Mouse (Mus musculus) kidney, adult 18-20 months (tissue): ENCODE data around the gene Sh3rf3.

ENCODE experiments used
- DNase-seq: peaks from one replicate; pipeline ENCODE4 v3.0.0; 2021

Sh3rf3 gene

DNA sequence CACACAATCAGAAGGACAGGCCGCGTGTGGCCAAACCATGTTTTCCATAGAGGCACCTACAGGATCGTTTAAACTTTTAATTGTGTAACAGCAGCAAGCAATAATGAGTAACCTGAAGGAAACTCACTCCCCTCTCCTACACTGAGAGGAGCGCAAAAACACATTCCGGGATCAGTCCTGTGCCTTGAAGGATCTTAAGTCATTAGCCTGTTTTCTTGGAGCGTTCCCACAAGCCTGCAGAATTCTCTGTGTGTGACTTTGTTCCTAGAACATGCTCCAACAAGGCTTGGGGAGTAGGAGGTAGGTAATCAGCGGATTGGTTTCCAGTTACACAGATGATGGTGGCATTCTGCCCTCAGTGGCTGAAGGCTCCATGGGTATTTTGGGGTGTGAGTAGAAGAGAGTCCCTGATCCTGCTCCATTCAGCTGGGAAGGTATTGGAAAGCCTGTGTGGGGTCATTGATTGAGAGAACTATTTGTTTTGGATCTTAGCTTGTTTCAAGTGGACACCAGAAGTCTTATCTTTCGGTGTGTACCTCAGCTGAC lies 108.6 kb downstream of the Sh3rf3 start:
- no peak for DNase-seq

DNA sequence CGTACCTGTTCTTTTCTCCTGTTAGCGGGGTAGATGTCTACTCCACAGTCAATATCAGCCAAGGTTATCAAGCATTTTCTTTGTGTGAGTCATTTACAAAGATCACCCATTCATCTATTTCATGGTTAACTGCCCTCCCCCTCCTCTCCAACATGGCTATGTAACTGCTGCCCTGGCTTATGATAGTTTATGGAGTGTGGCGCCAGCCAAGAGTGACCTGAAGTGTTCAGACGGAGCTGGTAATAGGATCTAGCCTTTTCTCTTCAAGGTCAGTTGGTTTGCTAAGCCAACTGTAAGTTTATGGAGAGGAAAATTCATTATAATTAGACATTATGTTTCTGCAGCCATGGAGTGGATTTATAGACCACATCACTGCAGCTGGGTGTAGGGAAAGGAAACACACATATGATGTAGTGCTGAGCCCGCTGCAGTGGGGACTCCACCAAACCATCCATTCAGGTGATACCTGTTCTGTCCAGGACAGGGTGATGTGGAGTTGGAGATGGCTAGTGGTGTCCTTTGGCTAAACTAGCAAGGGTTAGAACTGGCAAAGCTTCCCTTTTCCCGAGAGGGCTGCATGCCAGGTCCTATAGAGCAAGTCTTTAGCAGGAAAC lies 109.2 kb downstream of the Sh3rf3 start:
- no peak for DNase-seq

DNA sequence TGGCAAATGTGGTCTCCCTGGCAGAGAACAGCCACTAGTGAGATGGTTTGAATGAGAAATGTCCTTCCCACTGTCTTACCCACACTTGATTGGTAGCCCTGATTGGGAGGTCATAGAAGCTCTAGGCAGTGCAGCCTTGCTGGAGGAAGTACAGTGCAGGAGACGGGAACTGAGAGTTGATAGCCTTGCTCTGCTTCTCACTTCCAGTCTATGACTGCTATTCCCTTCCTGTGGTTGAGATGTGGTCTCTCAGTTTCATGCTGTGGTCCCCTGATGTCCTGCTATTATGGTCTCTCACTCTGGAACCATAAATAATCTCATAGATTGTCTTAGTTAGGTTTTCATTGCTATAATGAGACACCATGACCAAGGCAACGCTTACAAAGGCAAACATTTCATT lies 109.8 kb downstream of the Sh3rf3 start:
- no peak for DNase-seq

DNA sequence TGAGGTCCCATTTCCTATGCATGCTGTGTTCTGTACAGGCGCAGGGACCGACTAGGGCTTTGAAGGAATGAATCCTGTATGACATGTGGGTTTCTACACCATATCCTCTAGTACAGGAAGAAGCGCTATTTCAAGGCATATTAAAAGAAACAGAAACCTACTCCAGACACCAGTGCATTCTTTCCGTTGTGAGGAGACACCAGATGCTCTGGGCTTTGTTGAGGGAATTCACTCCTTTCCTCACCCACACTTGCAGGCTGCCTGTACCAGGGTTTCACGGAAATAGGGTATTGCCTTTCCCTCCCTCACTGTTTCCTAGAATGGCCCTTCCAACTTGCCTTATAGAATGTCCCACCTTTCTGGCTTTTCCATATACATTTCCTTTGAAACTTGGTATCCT lies 113.4 kb downstream of the Sh3rf3 start:
- DNase-seq = no peak

DNA sequence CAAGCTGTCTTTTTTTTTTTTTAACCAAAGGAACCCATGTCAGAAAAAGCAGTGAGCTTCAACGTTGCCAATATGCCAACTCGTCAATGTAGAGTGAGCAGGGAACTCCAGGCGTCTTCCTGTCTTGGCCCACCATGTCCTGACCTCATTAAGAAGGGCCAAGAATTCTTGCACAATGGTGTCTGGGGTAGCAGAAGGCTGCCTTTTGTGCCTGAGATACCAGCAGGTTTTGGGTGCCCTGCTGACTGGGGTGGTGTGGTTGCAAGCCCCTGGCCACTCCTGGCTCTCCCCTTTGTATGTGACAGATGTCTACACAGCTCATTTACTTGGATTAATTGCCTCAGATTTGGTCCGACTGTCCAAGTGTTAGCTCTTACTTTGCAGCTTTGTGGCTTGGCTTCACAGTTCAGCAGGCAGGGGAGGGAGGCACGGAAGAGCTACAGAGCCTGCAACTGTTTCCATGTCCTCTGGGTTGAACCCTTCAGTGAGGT lies 115.8 kb downstream of the Sh3rf3 start:
- DNase-seq = no peak

DNA sequence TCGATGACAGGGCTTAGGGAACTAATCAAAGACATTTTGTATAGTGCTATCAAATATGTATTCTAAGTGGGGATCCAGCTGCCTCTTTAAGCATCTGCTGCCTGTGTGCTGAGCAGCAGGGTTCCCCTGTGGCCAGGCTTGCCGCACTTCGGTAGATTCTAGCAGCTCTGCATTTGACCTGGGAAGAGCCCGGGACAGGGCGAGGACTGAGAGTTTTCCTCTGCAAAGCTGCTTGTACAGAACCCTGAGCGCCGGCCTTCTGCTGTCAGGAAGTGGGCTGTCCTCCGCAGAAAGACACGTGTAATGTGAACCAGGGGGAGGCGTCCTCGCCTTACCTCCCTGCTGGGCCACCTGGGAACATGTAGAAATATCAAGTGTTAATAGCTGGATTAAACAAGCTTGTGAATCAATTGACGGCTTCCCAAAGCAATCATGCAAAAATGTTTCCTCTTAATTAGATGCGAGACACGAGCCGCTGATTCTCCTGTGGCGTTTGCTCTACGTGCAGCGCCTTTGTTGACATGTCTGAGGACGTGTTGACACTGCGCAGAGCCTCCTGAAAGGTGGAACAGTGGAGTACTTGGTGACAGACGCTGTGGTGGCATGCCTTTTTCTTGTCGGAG lies 119.1 kb downstream of the Sh3rf3 start:
- DNase-seq = no peak

DNA sequence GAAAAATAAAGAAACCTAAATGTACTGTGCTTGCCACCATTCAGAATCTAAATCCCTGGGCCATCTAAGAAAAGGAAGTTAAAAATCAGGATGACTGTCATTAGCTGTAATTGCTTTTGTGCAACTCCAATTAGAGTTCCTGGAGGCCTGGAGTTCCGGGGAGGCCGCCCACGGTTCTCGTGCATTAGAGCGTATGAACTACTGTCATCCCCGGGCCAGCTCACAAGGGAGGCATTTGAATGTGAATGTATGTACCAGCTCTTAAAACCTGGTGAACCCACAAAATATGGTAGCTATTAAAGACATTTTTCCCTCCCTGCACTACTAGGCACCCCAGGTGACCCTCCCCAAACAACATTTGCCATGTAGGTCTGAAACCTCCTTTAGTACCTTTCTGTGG lies 122.4 kb downstream of the Sh3rf3 start:
- no peak for DNase-seq

DNA sequence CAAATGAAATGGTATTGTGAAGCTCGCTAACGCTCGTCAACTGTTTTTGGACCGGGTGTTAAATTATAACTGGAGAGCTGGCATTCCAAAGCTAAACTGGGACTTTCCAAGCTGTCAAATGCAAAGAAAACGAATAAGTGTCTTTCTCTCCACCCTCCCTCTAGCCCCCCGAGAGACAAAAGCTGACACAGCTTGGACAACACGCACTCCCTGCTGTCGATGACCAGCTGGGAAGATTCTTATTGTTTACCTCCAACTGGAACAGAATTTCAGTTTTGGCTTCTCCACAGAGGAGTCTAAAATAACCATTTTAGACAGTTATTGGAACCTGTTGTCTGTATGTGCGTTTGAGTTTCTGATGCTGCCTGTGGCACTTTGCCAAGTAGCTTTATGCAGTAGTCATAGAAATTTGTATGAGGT lies 123.3 kb downstream of the Sh3rf3 start:
- DNase-seq = no peak

DNA sequence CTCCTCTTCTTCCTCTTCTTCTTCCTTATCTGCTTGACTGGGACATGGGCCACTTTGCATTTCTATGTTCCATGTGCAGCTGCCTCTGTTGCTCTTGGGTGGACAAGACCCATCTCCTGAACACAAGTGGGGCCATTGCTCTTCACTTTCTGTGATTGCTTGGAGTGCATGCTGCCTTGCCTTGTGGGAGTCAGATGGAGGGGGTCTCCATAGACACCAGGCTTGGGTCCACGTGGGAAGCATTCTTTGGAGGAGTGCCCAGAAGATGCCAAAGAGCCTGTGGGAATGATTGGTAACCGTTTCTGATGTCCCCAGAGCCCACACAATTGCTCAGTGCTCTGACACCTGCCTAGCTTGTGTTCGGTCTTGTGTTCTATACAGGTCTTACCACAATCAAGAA lies 124.4 kb downstream of the Sh3rf3 start:
- no peak for DNase-seq

DNA sequence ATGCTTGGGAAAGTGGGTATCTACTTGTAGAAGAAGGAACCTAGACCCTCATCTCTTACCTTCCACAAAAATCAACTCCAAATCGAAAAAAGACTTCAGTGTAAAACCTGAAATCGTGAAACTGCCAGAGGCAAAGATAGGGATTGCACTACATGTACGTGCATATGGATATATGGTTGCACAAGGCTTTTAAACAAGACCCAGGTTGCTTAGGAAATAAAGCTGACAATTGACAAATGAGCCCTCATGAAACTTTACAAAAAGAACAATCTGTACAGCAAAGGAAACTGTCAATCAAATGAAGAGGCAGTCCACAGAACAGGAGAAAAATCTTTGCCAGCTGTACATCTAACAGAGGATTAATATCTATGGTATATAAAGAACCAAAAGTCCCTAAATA lies 129.7 kb downstream of the Sh3rf3 start:
- no peak for DNase-seq

DNA sequence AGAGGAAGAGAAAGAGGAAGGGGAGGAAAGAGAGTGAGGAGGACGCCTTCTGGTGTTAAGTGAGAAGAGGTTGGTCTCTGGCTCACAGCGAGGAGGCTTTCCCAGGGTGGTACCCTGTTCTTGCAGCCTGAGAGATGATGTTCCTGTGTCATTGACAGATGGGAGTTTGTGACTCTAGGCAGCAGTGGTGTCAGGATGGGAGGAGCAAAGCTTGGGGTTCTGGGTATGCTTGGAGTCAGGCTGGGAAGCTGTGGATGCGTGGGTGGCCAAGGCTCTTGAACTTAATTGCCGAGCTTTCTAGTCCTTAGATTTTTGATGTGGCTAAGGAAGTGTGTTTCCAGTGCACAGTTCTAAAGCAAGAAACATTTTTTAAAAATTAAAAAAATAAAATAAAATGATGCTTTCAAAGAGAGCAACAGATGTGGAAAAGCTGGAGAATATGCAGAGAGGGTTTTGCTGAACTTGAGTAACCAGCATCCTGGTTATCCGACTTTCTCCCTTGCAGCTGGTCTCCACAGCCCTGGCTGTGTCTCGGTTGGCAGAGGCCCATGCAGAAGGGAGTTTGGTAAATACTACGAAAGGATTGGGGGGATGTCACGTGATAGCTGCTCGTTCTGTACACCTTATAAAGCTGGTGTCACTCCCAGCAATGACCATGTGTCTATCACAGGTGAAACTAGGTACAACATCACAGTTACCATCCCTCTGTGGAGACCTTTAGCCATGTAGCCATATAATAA lies 130.7 kb downstream of the Sh3rf3 start:
- no peak for DNase-seq

DNA sequence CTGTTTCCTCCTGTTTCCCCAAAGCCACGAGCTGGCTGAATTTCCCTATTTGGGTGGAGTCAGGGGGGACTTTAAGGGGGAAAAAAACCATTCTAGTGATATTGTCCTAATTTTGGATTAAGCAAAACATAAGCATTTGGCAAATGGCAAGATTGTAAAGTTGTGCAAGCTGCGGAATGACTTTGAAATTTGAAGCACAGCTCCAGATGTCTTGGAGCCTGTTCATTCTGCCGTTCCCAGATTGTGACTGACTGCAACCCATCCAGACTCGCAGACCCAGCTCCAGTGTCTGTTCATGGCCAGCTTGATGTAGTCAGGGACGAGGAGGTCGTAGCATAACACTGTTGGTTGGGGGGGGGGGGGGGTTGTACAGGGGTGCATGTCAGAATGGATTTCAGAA lies 131.8 kb downstream of the Sh3rf3 start:
- no peak for DNase-seq

DNA sequence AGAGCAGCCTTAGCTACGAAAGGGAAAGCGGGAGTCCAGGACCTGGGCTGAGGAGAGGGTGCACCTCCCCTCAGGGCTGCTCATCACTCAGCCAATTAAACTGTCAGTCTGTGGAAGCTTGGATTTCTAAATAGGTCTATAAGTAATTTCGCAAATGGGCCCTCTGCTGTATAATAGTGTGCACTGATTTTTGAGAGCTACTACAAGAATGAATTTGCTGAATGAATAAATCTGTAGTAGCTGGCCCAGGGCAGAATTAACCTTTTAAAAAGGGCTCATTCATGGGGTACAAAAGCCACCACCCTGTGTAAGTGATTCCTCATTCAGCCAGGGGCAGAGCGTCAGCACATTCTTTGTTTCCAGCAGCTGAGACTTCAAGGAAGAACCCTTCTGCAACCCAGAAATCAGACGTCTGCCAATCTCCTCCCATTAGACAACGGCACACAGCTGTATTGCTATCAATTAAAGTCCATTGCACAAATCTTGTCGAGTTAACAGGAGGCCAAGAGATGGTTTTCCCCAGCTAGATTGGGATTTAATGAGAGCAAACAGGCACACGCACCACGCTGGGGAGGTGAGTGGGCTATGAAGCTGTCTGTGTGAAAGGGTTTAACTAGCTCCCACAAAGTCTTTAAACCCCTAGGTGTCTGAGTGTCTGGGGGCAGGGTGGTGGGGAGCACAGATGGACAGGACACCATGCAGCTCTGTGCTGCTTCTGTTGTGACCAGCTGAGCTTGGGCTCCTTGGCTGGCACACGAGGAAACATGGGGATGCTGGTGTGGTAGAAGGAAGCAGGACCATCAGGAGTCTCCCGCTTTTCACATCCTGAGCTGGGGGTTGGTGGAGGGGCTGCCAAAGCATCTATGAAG lies 136.8 kb downstream of the Sh3rf3 start:
- no peak for DNase-seq

DNA sequence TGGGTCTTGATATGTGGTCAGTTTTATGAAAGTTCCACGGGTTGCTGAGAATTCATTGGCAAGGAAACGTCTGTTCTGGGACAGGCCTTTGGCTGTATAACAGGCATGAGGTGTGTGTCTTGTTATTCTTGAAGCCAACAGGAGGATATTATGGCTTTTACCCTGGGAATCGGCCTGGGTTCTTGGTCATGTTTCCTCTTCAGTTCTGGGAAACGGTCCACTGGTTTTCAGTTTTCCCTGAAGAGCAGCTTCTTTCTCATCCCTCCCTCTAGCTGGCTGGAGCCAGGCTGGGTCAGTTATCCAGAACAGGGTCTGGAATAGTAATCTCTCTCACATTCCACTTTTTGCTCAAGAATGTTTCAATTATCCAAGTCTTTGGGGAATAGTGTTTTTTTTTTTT lies 147.0 kb downstream of the Sh3rf3 start:
- no peak for DNase-seq

DNA sequence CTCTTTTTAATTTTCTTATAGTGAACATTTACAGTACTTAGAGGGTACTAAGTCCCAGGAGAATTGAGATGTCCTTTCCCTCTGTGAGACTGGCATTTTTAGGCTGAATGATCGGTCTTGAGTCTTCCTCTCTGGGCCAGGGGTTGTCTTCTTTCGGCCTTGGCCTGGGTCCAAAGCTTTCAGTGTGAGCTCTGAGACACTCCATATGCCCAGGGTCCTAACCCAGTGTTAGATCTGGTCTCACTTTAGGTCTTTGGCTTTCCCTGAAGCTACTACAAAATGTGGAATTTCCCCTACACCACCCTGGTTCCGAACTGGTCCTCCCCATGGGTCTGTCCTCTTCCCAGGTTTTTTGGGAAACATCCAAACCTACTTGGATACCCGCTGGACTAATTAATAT lies 155.1 kb downstream of the Sh3rf3 start:
- DNase-seq = no peak

DNA sequence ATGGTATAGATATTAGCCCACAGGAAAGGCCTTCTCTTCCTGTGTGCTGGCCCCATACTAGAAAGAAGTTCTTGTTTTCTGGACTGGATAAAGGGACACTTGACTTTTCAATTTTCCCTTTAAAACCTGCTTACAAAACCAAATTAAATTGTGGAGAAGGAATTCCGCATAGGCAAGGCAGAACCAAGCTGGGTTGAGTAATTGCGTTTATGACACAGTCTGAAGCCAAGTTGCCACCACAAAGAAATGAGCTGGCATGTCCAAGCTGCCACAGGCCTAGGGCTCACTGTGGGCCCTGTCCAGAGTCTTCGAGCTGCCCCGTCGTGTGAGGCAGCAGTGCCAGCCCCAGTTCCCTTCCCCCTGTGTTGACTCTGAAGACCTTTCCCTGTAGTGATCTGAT lies 156.2 kb downstream of the Sh3rf3 start:
- no peak for DNase-seq

DNA sequence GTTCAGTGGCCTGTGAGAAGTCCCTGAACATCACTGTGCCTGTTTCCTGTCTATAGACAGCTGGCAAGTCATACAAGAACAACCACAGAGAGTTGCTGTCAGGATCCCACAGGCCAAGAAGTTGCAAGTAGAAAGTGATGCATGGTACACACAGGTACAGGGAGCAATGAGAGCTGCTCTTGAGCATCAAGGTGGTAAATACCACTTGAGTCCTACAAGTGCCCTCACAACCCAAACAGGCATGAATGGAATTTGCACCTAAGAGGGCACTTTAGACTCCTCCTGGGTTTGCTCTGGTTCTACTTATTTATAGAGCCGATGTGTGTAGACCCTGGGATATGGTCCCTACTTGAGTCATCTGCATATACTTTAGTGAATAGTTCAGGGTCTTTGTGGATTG lies 159.0 kb downstream of the Sh3rf3 start:
- DNase-seq = no peak

DNA sequence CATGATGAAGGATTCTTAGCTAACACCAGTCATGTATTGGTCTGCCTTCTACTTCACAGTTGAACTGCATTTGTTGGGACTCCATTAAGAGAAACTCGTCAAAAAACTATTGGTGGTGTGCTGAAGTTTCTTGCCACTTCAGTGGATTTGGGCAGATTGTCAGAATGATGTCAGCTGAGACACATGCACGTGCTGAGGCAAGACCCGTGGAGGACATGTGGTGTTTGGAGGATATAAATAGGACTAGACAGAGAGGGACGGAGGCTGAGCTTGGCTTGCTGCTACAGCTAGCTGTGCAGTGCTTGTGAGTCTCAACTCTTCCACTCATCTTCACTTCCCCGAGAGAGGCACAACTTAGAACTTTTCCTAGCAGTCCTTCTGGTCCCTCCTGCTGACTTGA lies 161.0 kb downstream of the Sh3rf3 start:
- no peak for DNase-seq

DNA sequence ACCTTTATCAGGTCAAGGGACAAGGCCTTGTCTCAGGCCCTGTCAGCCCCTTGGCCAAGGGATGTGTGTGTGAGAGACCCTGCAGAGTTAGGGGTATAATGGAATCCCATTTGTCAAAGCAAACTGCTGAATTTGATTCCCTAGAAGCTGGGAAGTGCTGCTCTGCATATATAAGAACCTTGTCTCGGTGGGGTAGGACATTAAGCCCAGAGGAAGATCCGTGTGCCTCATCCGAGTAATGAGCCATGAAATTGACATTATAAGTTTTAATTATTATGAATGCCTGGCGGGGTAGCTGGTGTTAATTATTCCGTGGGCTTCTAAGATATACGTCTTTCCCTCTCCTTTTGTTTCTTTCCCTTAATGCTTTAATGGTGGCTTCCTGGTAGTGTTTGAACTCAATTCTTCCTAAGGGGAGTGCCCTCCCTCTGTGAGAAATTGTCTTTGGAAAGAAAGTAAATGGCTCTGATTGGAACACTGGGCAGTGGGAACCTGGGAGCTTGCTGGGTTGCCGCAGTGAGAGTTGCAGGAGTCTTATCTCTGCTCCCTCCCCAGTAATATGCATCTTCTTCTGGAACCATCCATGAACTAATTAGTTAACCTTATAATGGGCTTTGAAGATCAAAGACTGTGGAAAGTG lies 166.3 kb downstream of the Sh3rf3 start:
- no peak for DNase-seq

DNA sequence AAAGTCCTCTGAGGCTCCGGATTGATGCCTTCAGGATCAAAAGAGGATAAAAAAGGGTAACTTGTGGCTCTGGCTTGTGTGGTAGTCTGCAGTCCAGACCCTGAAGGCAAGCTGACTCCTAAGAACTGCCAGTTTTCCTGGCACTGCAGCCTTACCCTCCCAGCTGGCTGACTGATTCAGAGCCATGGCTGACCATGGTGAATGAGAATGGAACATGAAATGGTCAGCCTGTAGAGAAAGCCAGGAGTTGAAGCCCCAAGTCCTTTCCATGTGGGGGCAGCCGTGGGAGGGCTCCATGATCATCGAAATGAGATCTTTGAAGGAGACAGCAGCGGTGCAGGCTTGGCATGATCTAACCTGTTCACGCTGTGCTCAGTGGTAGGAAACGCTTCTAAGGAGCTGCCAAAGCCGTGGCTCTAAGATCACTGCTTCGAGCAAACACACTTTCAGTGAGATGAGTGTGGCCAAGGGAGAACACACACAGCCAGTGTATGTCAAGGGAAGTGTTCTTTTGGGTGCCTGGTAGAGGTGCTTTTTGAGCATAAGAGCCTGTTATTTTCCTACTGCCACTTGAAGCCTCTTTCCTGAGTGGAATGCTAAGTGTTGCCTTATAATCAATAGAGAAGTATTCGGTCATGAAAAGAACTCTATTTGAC lies 168.6 kb downstream of the Sh3rf3 start:
- DNase-seq = no peak

DNA sequence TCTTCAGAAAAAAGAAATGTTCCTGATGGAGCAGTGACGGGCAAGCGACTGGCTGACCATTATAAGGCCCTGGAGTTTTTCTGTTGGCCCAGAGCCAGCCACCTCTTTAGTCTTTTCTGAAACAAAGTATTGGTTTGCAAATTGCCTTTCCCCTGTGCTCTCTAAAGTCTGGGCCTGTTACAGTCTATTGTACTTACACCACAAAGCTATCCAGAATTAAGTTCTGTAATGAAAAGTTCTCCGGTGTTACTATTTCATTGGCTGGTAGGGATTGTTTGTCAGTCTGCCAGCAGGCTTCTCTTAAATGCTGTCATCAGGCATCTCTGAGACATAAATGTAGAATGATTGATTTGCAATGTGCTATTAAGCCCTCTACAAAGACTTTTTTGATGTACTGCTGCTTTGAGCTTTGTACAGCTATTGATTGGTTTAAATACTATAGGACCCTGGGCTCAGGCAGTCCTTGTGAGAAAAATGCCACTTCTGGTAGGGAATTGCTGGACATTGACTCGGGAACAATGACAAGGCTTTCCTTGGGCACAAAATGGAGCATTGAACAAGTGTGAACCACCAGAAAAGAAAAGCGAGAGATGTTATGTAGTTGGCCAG lies 169.5 kb downstream of the Sh3rf3 start:
- no peak for DNase-seq

DNA sequence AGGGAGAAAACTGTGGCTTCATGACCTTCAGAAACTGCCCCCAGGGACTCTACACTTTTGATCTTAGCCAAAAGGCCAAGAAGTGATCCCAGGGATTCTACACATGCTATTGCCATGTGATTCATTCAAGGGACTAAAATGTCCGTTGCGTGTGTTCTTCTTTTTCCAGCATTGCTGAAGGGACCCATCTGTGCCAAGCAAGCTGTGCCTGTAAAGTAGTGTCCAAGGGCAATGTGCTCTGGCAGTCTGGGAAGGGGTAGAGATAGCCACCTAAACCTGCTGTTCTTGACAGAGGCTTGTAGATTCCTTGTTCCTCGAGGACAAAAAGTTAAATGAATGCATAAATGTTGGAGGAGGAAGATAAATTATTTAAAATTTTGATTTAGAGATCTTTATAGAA lies 178.5 kb downstream of the Sh3rf3 start:
- no peak for DNase-seq
